Mouse (Mus musculus): ENCODE data around the gene Smchd1. TPM values are rescaled to one million over a fixed set of nuclear protein-coding genes. Genes with fewer than 3 reads are reported as not detected.

Gene Smchd1
- polyA plus RNA-seq, 1 experiment from 2014 or later, result 53.3 TPM

- H3K9me3 ChIP-seq (replicated peaks; ENCODE audit: low read length), result no peaks in the 10 kb centered on the region
- ATAC-seq (replicated peaks; ENCODE audit: low FRiP score, low read depth) (no peak), DNase-seq (ENCODE audit: low spot score) (no peak)
- H3K9ac ChIP-seq (ENCODE audit: low read depth, low read length), result no peak overlapping the region
- H3K36me3 ChIP-seq (ENCODE audit: insufficient read depth, low read length), result no peaks in the 10 kb centered on the region
- WGBS, result 84% methylated on average over 2 of the region's 2 CpGs
- H3K4me1 ChIP-seq (replicated peaks; ENCODE audit: insufficient read depth, low read length), result no peaks in the 10 kb centered on the region
- TF ChIP-seq CTCF (IDR thresholded peaks at IDR 0.05; ENCODE audit: low read depth), result no peak
- no peak overlapping the region for H3K4me2 ChIP-seq (ENCODE audit: low read length)
- H3K27ac ChIP-seq, result no peak overlapping the region
- H3K4me3 ChIP-seq (replicated peaks; ENCODE audit: low read depth, low read length), result no peak overlapping the region
- no peaks in the 10 kb centered on the region for H3K27me3 ChIP-seq (ENCODE audit: insufficient read depth, low read length)
These were observed 174.8 kb downstream of the Smchd1 start for GRCm38 (mm10) chr17:71300338-71300737.

GRCm38 (mm10) chr17:71299879-71300278 is 175.3 kb downstream of the Smchd1 start:
- Histone ChIP-seq H3K4me1 (replicated peaks; ENCODE audit: insufficient read depth, low read length) (no peaks in the 10 kb centered on the region), H3K9me3 (replicated peaks; ENCODE audit: low read length) (no peaks in the 10 kb centered on the region), H3K9ac (ENCODE audit: low read depth, low read length) (no peak overlapping the region), H3K36me3 (ENCODE audit: insufficient read depth, low read length) (no peaks in the 10 kb centered on the region), H3K27me3 (ENCODE audit: insufficient read depth, low read length) (no peaks in the 10 kb centered on the region), H3K4me2 (ENCODE audit: low read length) (no peak overlapping the region), H3K4me3 (replicated peaks; ENCODE audit: low read depth, low read length) (no peak overlapping the region), H3K27ac (no peak overlapping the region)
- WGBS, result 88% methylated on average over 4 of the region's 4 CpGs
- TF ChIP-seq CTCF (IDR thresholded peaks at IDR 0.05; ENCODE audit: low read depth), result no peak
- ATAC-seq (replicated peaks; ENCODE audit: low FRiP score, low read depth), result no peak
- no peak for DNase-seq (ENCODE audit: low spot score)

DNA sequence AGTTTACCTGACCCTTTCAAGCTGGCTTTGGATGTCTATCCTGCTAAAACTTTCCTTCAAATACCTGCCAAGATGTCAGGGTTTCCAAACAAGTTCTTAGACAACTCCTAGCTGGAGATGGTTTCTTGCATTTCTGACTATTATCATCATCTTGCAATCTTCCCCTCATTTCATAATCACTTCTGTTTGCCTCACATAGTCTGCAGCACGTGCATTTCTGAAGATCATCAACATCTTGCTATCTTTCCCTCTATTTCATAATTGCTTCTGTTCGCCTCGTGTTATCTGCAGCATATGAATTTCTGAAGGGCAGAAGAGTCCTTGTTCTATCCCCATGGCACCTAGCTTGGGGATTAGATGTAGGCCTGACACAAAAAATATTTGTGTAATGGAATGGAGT is 180.6 kb downstream of the Smchd1 start:
- Histone ChIP-seq H3K27me3 (ENCODE audit: insufficient read depth, low read length) (no peaks in the 10 kb centered on the region), H3K4me3 (replicated peaks; ENCODE audit: low read depth, low read length) (no peak overlapping the region), H3K4me1 (replicated peaks; ENCODE audit: insufficient read depth, low read length) (no peaks in the 10 kb centered on the region), H3K4me2 (ENCODE audit: low read length) (no peak overlapping the region), H3K27ac (no peak overlapping the region), H3K36me3 (ENCODE audit: insufficient read depth, low read length) (no peaks in the 10 kb centered on the region), H3K9ac (ENCODE audit: low read depth, low read length) (no peak overlapping the region), H3K9me3 (replicated peaks; ENCODE audit: low read length) (no peaks in the 10 kb centered on the region)
- DNase-seq (ENCODE audit: low spot score), result no peak
- ATAC-seq (replicated peaks; ENCODE audit: low FRiP score, low read depth), result no peak
- WGBS, result 86% methylated on average over 3 of the region's 3 CpGs
- no peak for TF ChIP-seq CTCF (IDR thresholded peaks at IDR 0.05; ENCODE audit: low read depth)

Other genes with a start within 250 kb of the Smchd1 start
- 2.3 and 2.4 TPM in 2 replicates for gene Emilin2, start 163.4 kb downstream of the Smchd1 start, polyA plus RNA-seq (2015; fragmentation: Nextera tagmentation; extraction: Ambion mirVana)
- 0.80 TPM in 2 replicates for gene Gm4707, start 15.4 kb downstream of the Smchd1 start, polyA plus RNA-seq (2015; fragmentation: Nextera tagmentation; extraction: Ambion mirVana)
- gene Ndc80, start 51.5 kb upstream of the Smchd1 start, polyA plus RNA-seq (2015; fragmentation: Nextera tagmentation; extraction: Ambion mirVana), result 21.5 and 26.3 TPM in 2 replicates
- 0.58 and 0.82 TPM in 2 replicates for gene Spdya, start 76.7 kb upstream of the Smchd1 start, polyA plus RNA-seq (2015; fragmentation: Nextera tagmentation; extraction: Ambion mirVana)
- 54.6 and 56.2 TPM in 2 replicates for gene Wdr43, start 140.6 kb upstream of the Smchd1 start, polyA plus RNA-seq (2015; fragmentation: Nextera tagmentation; extraction: Ambion mirVana)
- gene Togaram2, start 197.9 kb upstream of the Smchd1 start, polyA plus RNA-seq (2015; fragmentation: Nextera tagmentation; extraction: Ambion mirVana), result 0.27 and 0.46 TPM in 2 replicates